Mouse (Mus musculus): ENCODE measurements around the gene Mfsd6l.

Mfsd6l gene

GRCm38 (mm10) chr11:68559546-68559945, 3.6 kb downstream of the Mfsd6l start:
- DNase-seq = peak; percentile 38

GRCm38 (mm10) chr11:68561957-68562950, 6.3 kb downstream of the Mfsd6l start:
- peak; percentile 57 for DNase-seq

- DNase-seq = no peak
Observed at GRCm38 (mm10) chr11:68564356-68565031, 8.5 kb downstream of the Mfsd6l start.

- no peak for DNase-seq
Observed at GRCm38 (mm10) chr11:68565032-68565429, 9.0 kb downstream of the Mfsd6l start.

GRCm38 (mm10) chr11:68566447-68567059, 10.6 kb downstream of the Mfsd6l start:
- peak; percentile 88 for DNase-seq

- no peak for DNase-seq
Observed at GRCm38 (mm10) chr11:68570861-68571260, 14.9 kb downstream of the Mfsd6l start.

- DNase-seq = no peak
Observed at GRCm38 (mm10) chr11:68577076-68577475, 21.1 kb downstream of the Mfsd6l start.

- DNase-seq = peak; percentile 39
Observed at GRCm38 (mm10) chr11:68579462-68579881, 23.5 kb downstream of the Mfsd6l start.

GRCm38 (mm10) chr11:68580566-68580965, 24.6 kb downstream of the Mfsd6l start:
- no peak for DNase-seq

GRCm38 (mm10) chr11:68583225-68583624, 27.2 kb downstream of the Mfsd6l start:
- DNase-seq = no peak

GRCm38 (mm10) chr11:68583906-68584480, 28.0 kb downstream of the Mfsd6l start:
- DNase-seq = peak; percentile 45

- DNase-seq = peak; percentile 63
Observed at GRCm38 (mm10) chr11:68585890-68586289, 29.9 kb downstream of the Mfsd6l start.

- DNase-seq = no peak
Observed at GRCm38 (mm10) chr11:68586721-68587120, 30.7 kb downstream of the Mfsd6l start, which contains the start of gene Ccdc42. Ccdc42 (plus strand) TSS chr11:68587021.

GRCm38 (mm10) chr11:68589055-68589809, 33.2 kb downstream of the Mfsd6l start:
- DNase-seq = peak; percentile 94

- peak; percentile 32 for DNase-seq
Observed at GRCm38 (mm10) chr11:68591708-68592107, 35.7 kb downstream of the Mfsd6l start.

- DNase-seq = no peak
Observed at GRCm38 (mm10) chr11:68593247-68593646, 37.3 kb downstream of the Mfsd6l start.

GRCm38 (mm10) chr11:68597912-68598311, 41.9 kb downstream of the Mfsd6l start:
- DNase-seq = no peak

GRCm38 (mm10) chr11:68600551-68601021, 44.6 kb downstream of the Mfsd6l start:
- peak; percentile 38 for DNase-seq

- peak; percentile 44 for DNase-seq
Observed at GRCm38 (mm10) chr11:68601486-68601991, 45.6 kb downstream of the Mfsd6l start.

GRCm38 (mm10) chr11:68602200-68602931, 46.4 kb downstream of the Mfsd6l start:
- DNase-seq = peak; percentile 74

- DNase-seq = no peak
Observed at GRCm38 (mm10) chr11:68607046-68607445, 51.1 kb downstream of the Mfsd6l start.

All from kidney, postnatal 10 days (tissue).